Mouse (Mus musculus): ENCODE data around the gene Gm12184.

GRCm38 (mm10) chr11:48801831-48802772 is 24.4 kb downstream of the Gm12184 start:
- TF ChIP-seq TAL1 (IDR thresholded peaks at IDR 0.05; ENCODE audit: low read length) = no peak
- no peak for TF ChIP-seq GATA1 (IDR thresholded peaks at IDR 0.05; ENCODE audit: low read length)
